Mouse (Mus musculus) liver, adult 2 months (tissue): ENCODE measurements around the gene Syt6. TPM values are rescaled to one million over a fixed set of nuclear protein-coding genes. Genes with fewer than 3 reads are reported as not detected.

Source experiments
- DNase-seq: peaks from one replicate; pipeline ENCODE4 v3.0.0-alpha.2; 2011; ENCODE audit warnings: low read depth, low spot score; ENCODE audit errors: extremely low read depth
- H3K27ac ChIP-seq: fragments of 200-500 bp; replicated peaks from 2 replicates; pipeline ENCODE4 v1.5.1; 2012; ENCODE audit warnings: low read depth, mild to moderate bottlenecking, control low read depth, inconsistent platforms, low read length; ENCODE audit not compliant: insufficient read depth
- H3K27me3 ChIP-seq: fragments of 200-500 bp; 2 replicates; pipeline ENCODE4 v1.6.1; 2012; ENCODE audit warnings: mild to moderate bottlenecking, moderate library complexity, low read length, inconsistent platforms; ENCODE audit not compliant: control insufficient read depth, insufficient read depth
- H3K36me3 ChIP-seq: fragments of 200-500 bp; 2 replicates; pipeline ENCODE4 v1.6.1; 2012; ENCODE audit warnings: low read length, inconsistent platforms; ENCODE audit not compliant: control insufficient read depth, insufficient read depth
- H3K4me1 ChIP-seq: fragments of 200-500 bp; 2 replicates; pipeline ENCODE4 v1.6.1; 2011; ENCODE audit warnings: low read length; ENCODE audit not compliant: control insufficient read depth, insufficient read depth
- H3K4me3 ChIP-seq: fragments of 200-500 bp; 2 replicates; pipeline ENCODE4 v1.5.1; 2011; ENCODE audit warnings: low read depth, mild to moderate bottlenecking, control low read depth, low read length, moderate library complexity; ENCODE audit not compliant: insufficient read depth
- H3K79me2 ChIP-seq: fragments of 200-500 bp; 2 replicates; pipeline ENCODE4 v1.6.1; 2012; ENCODE audit warnings: inconsistent platforms, mild to moderate bottlenecking, low read length, moderate library complexity; ENCODE audit not compliant: control insufficient read depth, insufficient read depth
- H3K9ac ChIP-seq: fragments of 200-500 bp; 2 replicates; pipeline ENCODE4 v1.6.1; 2012; ENCODE audit warnings: low read depth, mild to moderate bottlenecking, control low read depth, inconsistent platforms, low read length
- CTCF ChIP-seq: fragments of 200-500 bp; IDR thresholded peaks from 2 replicates; pipeline ENCODE4 v1.5.1; 2011; ENCODE audit warnings: low read depth, low read length, control low read depth
- POLR2A ChIP-seq: fragments of 200-500 bp; IDR thresholded peaks from 2 replicates; pipeline ENCODE4 v1.6.1; 2011; ENCODE audit warnings: low read length, control low read depth; ENCODE audit not compliant: insufficient read depth; ENCODE audit errors: extremely low read depth
- WGBS: fragments of 180-500 bp; shearing (Covaris S2); methylation state at CpG from one replicate; pipeline ENCODE4 v1.1.7; 2018; 5-methylcytosine and 5-hydroxymethylcytosine counted together
- polyA plus RNA-seq: library from polyadenylated mRNA; depleted of rRNA; stranded (reverse); fragments of >200 nt; gene quantifications from 2 replicates; pipeline ENCODE4 v1.2.3, GENCODE M21; 2012
- total RNA-seq: library from RNA; depleted of rRNA; stranded (reverse); fragments of >200 nt; gene quantifications from 2 replicates; pipeline ENCODE4 v1.2.3, GENCODE M21; 2014

Gene Syt6
- total and polyA plus RNA-seq, 2 experiments, result not detected

DNA sequence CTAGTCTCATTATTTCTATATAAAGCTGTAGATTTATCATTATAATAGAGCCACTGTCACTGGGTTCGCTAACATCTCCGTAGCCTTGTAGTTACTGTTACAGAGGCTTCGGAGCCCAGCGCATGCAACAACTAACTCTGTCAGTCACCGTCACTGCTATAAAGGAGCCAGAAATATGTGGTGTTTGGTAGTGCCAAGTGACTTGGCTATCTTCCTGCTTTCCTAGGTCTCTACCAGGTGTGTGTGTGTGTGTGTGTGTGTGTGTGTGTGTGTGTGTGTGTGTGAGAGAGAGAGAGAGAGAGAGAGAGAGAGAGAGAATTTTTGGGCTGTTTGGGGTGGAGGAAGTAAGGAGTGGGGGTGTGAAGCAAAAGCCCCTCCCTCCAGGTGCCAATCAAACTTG is 17.6 kb downstream of the Syt6 start:
- Histone ChIP-seq H3K4me1 (no peaks in the 10 kb centered on the region), H3K4me3 (no peak overlapping the region), H3K36me3 (no peaks in the 10 kb centered on the region), H3K27ac (no peak overlapping the region), H3K27me3 (no peaks in the 10 kb centered on the region), H3K79me2 (no peaks in the 10 kb centered on the region), H3K9ac (no peak overlapping the region)
- TF ChIP-seq POLR2A (no peak), CTCF (no peak)
- WGBS, result 91% methylated on average over 5 of the region's 5 CpGs
- no peak for DNase-seq

DNA sequence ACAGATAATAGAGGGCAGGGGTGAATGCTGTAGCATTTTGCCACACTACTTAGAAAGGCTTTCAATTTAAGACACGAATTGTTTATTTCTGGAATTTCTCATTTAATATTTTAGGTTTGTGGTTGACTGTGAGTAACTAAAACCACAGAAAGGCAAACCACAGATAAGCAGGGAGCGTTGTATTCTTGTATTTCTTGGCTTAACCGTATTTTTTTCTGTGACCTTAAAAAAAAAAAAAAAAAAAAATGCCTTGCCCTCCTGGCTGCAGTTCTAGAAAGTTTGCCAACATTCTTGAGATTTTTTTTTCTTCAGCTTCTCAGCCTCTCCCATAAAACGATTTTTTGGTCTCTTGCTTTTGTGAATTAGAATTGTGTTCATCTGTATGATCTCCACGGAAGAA is 18.6 kb downstream of the Syt6 start:
- Histone ChIP-seq H3K4me1 (no peaks in the 10 kb centered on the region), H3K79me2 (no peaks in the 10 kb centered on the region), H3K36me3 (no peaks in the 10 kb centered on the region), H3K9ac (no peak overlapping the region), H3K4me3 (no peak overlapping the region), H3K27me3 (no peaks in the 10 kb centered on the region), H3K27ac (no peak overlapping the region)
- TF ChIP-seq CTCF (no peak), POLR2A (no peak)
- no peak for DNase-seq
- 60% methylated on average over 5 of the region's 5 CpGs for WGBS

DNA sequence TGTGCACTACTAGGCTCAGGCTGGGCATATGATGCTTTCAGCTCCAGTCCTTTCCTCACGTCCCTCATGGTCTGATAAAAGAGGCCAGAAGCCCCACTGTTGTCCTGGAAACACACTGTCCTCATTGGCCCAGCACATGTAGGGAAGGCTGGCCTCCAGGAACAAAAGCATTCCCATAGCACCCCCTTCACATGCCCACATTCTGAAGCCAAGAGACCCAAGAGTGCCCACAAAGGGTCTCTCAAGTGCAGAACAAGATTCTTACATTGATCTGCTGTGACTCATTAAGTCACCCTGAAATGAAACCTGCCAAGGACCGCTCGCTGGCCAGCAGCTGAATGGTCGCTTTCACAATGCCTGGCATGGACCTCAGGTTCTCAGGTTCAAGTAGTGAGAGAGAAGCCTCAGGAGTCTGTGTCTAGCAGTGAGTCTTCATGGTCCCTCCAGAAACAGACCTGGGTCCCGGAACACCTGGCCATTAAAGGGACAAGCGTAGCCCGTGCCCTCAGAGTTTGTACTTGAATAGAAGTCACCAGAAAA is 20.3 kb downstream of the Syt6 start:
- DNase-seq, result no peak
- no peaks in the 10 kb centered on the region for H3K79me2 ChIP-seq
- WGBS, result 83% methylated on average over 7 of the region's 7 CpGs

DNA sequence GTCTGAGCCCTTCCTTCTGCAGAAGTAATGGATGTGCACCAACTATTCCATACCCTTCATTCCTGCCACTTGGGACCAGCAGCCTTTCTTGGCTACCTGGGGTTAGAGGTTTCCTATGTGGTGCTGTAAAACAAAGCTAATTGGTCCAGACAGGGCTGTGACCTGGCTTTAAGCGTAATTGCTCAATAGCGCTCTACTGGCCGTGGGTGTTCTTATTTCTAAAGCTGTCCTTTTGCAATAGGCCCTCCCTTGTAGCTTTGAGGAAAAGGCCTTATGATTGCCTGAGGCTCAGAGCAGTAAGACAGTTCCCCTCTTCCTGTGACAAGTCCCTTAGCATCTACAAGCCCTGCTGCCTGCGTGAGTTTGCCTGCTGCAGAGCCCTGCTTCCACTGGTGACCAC is 22.6 kb downstream of the Syt6 start:
- no peak for DNase-seq

More for the DNA sequence above, 20.3 kb downstream of the Syt6 start:
- no peak for TF ChIP-seq CTCF
- no peak for TF ChIP-seq POLR2A
- Histone ChIP-seq H3K4me3 (no peak overlapping the region), H3K27me3 (no peaks in the 10 kb centered on the region), H3K36me3 (no peaks in the 10 kb centered on the region), H3K27ac (no peak overlapping the region), H3K9ac (no peak overlapping the region), H3K4me1 (no peaks in the 10 kb centered on the region)

DNA sequence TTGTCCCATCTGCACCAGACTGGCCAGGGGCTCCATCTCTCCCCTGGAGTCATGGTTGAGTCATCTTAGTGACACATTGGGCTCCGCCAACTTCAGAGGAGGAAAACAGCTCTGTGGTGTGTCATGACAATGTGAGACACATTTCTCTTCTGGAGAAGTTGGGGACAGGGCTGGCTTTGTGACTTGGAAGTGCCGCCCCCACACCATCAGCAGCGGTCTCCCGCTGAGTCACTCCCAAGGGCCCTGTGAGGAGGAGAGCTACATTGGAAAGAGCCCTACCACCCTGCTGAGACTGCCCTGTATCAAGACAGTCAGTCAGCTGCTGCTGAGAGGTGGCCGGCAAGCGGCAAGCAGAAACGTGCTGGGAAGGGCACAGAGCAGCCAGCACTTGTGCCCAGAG is 26.0 kb downstream of the Syt6 start:
- H3K79me2 ChIP-seq, result no peaks in the 10 kb centered on the region
- no peak overlapping the region for H3K9ac ChIP-seq
- no peak overlapping the region for H3K27ac ChIP-seq
- DNase-seq, result no peak
- WGBS, result 62% methylated on average over 7 of the region's 7 CpGs
- H3K36me3 ChIP-seq, result no peaks in the 10 kb centered on the region
- H3K4me3 ChIP-seq, result no peak overlapping the region
- TF ChIP-seq CTCF (no peak), POLR2A (no peak)
- H3K4me1 ChIP-seq, result no peaks in the 10 kb centered on the region
- H3K27me3 ChIP-seq, result no peaks in the 10 kb centered on the region

More for the DNA sequence above, 22.6 kb downstream of the Syt6 start:
- WGBS, result 76% methylated on average over 4 of the region's 4 CpGs
- H3K27ac ChIP-seq, result no peak overlapping the region
- no peaks in the 10 kb centered on the region for H3K79me2 ChIP-seq
- H3K4me3 ChIP-seq, result no peak overlapping the region
- H3K27me3 ChIP-seq, result no peaks in the 10 kb centered on the region
- H3K36me3 ChIP-seq, result no peaks in the 10 kb centered on the region
- H3K9ac ChIP-seq, result no peak overlapping the region
- no peaks in the 10 kb centered on the region for H3K4me1 ChIP-seq
- TF ChIP-seq CTCF, result no peak
- TF ChIP-seq POLR2A, result no peak

DNA sequence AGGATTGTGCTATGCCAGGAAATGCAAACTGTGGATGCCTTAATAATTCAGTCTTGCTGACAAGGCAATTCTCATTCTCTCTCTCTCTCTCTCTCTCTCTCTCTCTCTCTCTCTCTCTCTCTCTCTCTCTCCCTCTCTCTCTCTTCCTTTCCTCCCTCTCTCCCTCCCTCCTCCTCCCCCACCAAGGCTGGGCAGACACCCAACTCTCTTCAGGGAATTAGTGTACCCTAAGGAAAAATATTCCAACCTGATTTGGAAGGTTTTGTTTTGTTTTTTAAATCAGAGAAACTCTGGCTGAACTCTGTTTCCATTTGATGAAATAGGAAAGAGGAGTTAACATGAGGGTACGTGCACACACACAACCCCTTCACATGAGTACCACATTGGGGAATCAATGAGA is 26.5 kb downstream of the Syt6 start:
- Histone ChIP-seq H3K9ac (no peak overlapping the region), H3K4me1 (no peaks in the 10 kb centered on the region), H3K79me2 (no peaks in the 10 kb centered on the region), H3K4me3 (no peak overlapping the region), H3K27me3 (no peaks in the 10 kb centered on the region), H3K36me3 (no peaks in the 10 kb centered on the region), H3K27ac (no peak overlapping the region)
- no peak for DNase-seq
- TF ChIP-seq CTCF (no peak), POLR2A (no peak)
- 92% methylated on average over 1 of the region's 1 CpGs for WGBS
